Mouse (Mus musculus) ZHBTc4 (cell line): ENCODE data around the gene Gm20388.

Experiments used
- DNase-seq: peaks from one replicate; pipeline ENCODE4 v3.0.0-alpha.2; 2011; ENCODE audit warnings: low read depth, low spot score

Gm20388 gene

GRCm38 (mm10) chr8:123882412-123882811, 3971.8 kb downstream of the Gm20388 start:
- DNase-seq: no peak

DNA sequence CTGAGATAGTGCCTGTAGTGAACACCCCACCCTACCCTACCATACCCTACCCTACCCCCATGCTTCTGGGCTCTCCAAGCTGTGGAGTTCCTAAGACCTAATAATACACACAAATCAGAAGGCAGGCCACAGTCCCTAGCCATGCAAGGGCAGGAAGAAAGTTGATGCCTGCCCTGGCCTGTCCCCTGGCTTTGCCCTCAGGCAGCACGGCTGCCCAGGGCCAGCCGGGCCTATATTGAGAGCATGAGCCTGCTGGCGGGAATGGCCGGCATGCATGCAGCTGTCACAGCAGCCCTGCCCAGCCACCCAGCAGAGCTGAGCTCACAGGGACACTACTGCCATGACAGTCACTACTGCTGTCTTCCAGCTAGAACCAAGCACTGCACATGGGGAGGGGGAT, 3972.5 kb downstream of the Gm20388 start:
- DNase-seq: no peak

DNA sequence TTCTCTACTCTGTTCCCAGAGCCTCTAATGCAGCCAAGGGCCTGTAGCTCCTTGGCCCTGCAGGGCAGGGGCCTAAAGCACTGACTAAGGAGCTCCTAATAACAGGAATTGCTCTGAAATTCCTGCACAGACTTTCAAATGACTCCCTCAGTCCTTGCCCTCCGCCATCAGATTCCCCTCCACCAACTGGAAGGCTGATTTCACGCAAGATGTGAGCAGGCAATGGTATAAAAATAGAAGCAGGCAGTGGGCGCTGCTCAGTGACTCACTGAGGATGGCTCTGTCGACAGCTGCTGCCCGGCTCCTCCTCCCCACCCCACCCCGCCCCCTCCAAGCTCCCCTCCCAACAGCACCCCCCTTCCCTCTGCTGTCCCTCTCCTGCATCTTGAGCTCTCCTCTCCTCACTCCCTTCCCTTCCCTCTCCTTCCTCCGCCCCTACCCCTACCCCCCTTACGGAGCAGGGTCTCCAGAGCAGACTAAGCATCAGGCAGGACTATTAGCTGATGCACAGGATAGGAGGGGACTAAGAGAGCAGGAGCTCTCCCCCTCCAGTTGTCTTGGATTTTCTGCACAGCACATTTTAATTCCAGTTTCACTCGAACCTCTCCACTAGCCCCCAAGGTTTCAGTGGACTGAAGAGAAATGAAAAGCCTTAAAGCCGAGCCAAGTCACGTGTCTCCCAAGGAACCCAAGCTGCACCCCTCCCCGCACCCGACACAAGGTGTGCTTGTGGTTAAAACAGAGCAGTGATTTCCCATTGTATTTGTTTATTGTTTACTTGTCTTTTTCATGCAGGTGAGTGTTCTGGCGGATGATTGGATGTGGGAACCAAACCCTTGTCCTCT, 3974.3 kb downstream of the Gm20388 start:
- no peak for DNase-seq

DNA sequence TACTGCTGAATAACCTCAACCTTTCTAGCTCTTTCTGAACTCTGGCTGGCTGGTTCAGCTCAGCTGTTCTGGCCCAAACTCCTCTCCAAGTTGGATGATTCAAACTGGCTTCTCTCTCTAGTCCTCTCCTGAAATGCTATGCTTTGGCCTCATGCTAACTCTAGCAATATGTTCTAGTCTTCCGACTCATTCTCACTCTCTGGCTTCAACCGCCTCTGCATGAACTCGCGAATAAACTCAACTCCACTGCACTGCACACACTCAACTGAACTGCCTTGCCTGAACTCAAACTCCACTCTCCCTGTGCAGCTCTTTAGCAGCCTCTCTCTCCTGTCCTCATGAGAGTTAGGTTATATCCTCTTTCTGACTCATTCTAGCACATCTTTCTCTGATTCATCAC, 3976.5 kb downstream of the Gm20388 start:
- DNase-seq: no peak

- DNase-seq: no peak
These were observed 3977.3 kb downstream of the Gm20388 start for GRCm38 (mm10) chr8:123887956-123888355.

DNA sequence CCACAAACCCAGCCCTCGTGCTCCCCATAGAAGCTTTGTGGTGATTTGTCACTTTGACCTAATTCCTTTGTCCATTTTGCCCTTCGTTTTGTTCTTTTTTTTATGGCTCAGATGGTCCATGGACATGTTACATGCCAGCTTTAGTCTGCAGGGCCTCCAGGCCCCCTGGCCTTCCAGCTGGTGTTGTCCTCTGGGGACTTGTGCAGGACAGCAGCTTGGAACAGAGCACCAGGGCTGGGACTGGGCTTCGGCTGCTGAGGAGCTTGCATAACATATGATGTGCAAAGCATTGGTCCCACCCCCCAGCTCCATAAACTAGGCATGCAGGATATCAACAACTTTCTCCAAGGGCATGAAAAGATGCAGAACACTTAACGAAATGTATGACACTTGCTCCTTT, 3979.2 kb downstream of the Gm20388 start:
- no peak for DNase-seq

DNA sequence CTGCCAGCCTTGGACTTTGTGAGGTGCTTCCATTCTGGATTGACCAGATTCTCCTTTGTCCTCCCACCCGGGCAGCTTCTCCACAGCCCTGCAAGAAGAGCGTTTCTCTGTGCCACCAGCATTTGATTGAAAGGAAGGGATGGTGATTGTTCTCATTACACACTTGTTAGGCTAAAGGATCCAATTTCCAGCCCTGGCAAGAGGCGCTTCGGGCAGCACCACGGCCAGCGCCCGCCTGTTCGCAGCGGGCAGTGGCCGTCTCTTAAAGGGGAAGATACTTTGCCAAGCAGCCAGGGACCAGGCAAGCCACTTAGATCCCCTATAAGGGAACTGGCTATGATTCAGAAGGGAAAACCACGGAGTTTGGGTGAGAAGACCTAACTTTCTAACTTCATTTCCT, 3980.6 kb downstream of the Gm20388 start:
- DNase-seq: peak; percentile 67

GRCm38 (mm10) chr8:123891883-123892585, 3981.4 kb downstream of the Gm20388 start:
- DNase-seq: peak; percentile 45

- peak; percentile 34 for DNase-seq
These were observed 3982.0 kb downstream of the Gm20388 start for GRCm38 (mm10) chr8:123892586-123893155.

DNA sequence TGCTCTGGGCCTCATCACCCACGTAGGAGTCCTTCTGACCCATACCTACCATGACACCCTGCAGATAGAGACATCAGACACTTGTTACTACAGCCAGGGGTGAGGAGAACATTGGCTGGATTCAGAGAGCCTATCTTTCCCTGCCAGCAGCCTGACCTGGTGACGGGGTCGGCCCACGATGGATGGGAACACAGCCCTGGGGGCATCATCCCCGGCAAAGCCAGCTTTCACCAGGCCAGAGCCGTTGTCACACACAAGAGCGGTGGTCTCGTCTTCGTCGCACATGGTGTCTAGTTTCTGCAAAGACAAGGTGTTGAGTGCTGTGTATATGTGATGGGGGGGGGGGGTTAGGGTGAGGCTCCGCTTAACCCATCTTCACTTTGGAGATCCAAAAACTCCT, 3982.8 kb downstream of the Gm20388 start:
- no peak for DNase-seq

GRCm38 (mm10) chr8:123894502-123895097, 3984.0 kb downstream of the Gm20388 start, which contains the start of gene Acta1:
Acta1 (minus strand) TSS chr8:123894751.
- DNase-seq: no peak

- DNase-seq: no peak
These were observed 3984.6 kb downstream of the Gm20388 start for GRCm38 (mm10) chr8:123895230-123895629.

GRCm38 (mm10) chr8:123895680-123896365, 3985.2 kb downstream of the Gm20388 start:
- no peak for DNase-seq

- DNase-seq: no peak
These were observed 3985.7 kb downstream of the Gm20388 start for GRCm38 (mm10) chr8:123896366-123896761.

DNA sequence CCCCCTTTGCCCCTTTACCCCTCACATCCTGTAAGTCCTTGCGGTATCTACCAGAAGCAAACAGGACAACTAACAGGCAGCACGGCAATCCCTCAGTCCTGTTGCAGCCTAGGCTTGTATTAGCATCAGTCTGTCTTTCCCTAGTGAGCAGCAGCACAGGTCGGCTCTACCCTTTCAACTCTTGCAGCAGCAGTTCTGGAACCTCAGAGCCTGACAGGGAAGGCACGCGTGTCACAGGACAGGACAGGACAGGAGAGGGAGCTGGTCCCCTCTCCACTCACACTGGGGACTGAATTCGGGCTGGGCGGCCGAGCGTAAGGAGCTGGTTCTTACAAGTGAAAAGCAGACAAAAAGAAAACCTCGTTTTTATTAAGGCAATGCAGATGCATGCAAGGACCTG, 3986.1 kb downstream of the Gm20388 start:
- no peak for DNase-seq

DNA sequence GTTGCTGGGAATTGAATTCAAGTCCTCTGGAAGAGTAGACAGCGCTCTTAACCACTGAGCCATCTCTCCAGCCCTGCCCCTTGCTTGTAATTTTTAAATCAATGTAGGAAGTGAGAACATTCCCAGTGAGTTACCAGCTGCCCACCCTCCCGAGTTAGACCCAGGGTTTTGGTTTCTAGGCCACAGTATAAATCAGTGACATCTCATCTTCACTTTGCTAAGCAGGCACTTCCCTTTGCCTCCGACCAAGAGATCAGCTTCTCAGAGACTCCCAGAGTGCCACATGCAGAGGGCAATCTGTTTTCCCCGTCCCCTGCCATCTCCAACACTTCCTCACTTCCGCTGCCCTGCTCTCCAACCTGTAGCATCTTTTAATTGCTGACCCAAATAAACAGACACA, 3987.9 kb downstream of the Gm20388 start:
- no peak for DNase-seq

DNA sequence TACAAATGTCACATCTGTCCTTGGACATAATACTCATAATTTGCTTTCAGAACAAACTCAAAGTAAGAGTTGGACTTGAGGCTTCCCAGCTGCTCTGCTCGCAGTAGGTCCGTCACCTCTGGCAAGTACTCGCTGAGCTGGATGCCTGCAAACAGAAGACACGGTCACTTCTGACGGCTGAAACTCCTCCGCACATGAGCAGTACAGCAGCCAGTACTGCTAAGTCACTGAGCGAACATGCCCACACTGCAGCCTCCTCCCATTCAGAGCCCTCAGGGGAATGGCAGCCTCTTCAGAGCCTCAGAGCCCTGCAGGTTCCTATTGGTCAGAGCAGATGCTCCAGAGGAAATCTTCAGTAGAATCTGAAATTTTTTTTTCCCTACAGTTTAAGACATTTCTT, 3988.7 kb downstream of the Gm20388 start:
- no peak for DNase-seq

DNA sequence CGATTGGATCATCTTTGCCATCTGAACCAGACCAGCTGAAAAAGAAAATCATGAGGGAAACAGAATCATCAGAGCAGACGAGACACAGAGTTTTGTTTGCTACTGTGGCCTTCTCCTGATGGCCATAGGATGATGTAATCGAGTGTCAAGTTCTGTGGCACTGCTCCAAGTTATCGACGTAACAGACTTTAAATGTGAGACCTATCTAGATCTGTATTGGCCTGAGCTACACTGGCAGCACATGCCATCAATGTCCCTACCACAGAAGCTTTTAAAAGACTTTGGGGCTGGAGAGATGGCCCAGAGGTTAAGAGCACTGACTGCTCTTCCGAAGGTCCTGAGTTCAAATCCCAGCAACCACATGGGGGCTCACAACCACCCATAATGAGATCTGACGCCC, 3992.0 kb downstream of the Gm20388 start:
- DNase-seq: no peak

DNA sequence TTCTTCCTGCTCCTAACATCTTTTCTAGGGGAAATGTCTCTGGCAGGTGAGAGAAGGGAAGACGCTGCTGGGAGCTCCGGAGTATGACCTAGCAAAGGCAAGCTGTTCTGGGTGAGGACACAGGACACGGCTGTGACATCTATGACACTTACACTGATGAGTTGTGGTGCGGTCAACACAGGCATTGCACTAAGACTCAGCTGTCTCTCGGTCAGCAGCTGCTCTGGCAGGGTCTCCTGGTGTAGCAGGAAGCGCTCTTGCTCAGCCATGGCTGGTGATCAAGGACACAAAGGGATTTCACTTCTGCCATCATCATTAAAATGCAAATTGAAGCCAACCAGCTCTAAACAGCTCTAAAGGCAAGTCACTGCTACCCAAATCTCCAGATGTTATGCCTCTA, 3997.0 kb downstream of the Gm20388 start:
- no peak for DNase-seq

DNA sequence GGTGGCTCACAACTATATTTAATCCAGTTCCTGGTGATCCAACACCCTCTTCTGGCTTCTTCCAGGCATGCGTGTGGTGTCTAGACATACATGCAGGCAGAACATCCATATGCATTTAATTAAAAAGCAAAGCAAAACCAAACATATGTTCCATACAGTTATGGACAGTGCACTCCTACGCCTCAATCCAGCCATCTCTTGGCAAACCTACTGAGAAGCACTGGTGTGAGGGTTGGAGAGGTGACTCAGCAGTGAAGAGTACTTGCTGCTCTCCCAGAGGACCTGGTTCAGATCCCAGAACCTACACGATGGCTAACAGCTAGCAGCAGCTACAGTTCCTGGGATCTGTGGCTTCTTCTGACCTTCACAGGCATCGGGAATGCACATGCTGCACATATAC, 4001.6 kb downstream of the Gm20388 start:
- no peak for DNase-seq

GRCm38 (mm10) chr8:123914635-123915034, 4004.0 kb downstream of the Gm20388 start:
- DNase-seq: no peak

- peak; percentile 94 for DNase-seq
These were observed 4014.1 kb downstream of the Gm20388 start for GRCm38 (mm10) chr8:123924719-123925118.
